Mouse (Mus musculus): ENCODE data around the gene Fam178b. TPM values are rescaled to one million over a fixed set of nuclear protein-coding genes. Genes with fewer than 3 reads are reported as not detected.

Fam178b gene
- total RNA-seq, 2 experiments from 2014 or later: not detected

DNA sequence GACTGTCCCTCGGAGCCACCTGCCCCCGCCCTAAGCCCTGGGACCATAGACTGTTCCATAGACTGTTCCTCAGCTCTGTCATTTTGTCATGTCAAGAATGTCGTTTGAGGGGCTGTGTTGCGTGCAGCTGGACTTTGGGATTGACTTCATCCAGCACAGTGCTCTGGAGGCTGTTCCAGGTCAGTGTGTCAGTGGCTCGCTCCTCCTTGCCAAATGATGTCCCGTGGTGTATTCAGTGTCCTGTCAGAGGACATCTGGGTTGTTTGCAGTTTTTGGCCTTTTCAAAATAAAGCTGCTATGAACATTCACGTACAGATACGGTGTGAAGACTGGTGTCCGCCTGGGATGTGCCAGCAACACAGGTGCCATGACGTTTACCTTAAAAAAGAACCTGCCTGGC is 156.1 kb downstream of the Fam178b start:
- no peak for DNase-seq (ENCODE audit: low spot score in 2 of 2)

GRCm38 (mm10) chr1:36525774-36526173 is 157.2 kb downstream of the Fam178b start:
- no peak for DNase-seq (ENCODE audit: low spot score in 2 of 2)

DNA sequence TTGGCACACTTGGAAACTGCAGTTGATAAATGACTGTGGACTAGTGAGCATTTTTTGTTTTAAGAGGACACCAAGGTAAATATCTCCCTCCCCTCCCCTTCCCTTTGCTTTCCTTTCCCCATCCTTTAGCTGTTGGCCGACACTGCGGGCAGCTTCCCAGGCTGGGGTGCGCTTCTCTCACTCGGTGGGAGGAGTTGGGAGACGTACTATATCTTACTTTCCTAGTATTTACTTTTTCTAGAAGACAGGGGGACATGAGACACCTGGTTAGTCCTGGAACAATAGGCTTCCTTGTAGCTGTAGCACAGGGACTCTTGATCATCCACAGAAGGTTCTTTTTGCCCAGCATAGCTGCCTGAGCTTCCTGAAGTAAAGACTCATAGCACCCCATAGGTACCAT is 158.9 kb downstream of the Fam178b start:
- no peak for DNase-seq (ENCODE audit: low spot score in 2 of 2)

DNA sequence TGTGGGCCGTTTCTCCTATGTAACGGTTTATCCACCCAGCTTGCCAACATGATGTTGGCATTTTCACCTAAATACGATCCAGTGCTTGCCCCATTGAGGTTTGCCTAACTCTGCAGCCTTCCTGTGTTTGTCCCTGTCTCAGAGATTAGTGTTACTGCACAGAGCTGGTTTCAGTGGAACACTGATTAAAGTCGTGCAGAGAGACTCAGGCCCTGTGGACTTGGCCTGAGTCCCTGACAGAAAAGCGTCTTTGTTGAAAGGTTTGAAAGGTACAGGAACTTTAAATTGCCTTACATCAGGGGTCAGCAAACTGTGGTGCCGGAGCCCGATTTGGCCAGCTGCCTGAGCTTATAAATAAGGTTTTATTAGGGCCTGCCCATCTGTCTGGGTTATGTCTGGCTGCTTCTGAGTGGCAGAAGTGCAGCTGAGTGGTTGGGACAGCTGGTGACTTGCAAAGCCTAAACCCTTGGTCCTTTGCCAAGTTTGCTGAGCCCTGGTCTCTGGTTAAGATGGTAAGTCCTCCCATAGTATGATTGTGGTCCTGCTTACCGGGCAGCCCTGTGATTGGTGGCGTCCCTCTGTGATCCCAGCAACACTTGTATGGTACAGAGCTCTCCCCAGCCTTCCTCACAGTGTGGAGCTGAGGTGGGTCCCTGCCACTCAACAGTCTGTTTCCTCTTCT is 159.5 kb downstream of the Fam178b start:
- peak in 1 of 2 experiments; percentile 9 for DNase-seq (ENCODE audit: low spot score in 2 of 2)

GRCm38 (mm10) chr1:36522210-36522609 is 160.8 kb downstream of the Fam178b start:
- no peak for DNase-seq (ENCODE audit: low spot score in 2 of 2)

DNA sequence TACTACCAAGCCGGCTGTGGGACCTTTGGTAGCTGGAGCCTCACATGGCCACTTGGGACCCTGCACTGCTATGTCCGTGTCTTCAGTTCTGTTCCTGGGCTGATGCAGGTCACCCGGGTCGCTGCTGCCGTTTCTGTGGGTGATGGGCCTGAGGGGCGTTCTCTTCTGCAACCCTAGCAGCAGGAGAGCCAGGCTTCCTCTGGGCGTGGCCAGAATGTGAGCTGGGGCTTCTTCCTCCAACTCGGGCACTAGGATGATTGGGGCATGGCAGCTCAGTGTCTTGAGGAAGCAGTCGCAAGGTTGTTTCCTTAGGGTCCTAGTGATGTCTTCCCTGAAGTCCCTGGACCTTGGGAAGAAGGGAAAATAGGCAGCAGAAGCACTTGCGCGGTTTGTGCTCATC is 163.4 kb downstream of the Fam178b start:
- no peak for DNase-seq (ENCODE audit: low spot score in 2 of 2)

DNA sequence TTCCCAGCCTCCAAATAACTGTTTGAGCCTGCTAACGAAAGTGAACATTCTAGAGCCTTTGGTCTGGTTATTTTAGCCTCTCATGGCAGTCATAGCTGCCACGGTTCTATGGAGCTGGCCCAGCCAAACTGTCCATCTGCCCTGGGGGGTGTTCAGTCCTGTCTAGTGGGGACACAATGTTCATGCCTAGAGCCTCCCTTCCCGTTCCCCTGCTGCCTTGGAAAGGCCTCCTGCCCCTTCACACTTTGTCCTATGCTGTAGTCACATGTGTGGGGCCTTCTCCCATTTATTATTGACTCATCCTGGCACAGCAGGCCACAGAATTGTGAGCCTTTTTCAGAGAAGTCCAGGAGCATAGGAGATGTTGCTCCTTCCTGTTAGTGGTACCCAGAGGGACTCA is 164.7 kb downstream of the Fam178b start:
- no peak for DNase-seq (ENCODE audit: low spot score in 2 of 2)

- DNase-seq (ENCODE audit: low spot score in 2 of 2): no peak
Measured at GRCm38 (mm10) chr1:36513718-36514117, 169.3 kb downstream of the Fam178b start.

DNA sequence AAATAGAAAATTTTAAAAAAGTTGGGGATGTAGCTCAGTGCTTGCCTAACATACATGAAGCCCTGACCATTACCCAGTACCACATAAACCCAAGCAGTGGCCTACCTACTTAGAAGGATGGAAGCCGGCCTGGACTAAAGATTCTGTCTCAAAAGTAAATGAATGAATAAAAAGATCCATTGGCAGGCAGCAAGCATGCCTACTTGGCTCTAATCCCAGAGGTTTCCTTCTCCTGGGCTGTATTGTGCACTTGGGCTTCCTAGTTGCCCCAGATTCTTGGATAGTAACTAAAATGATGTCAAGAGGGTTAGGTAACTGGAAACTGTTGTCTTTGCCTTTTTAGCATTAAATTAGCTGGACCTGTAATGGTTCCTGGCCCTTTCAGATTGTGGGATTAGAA is 169.7 kb downstream of the Fam178b start:
- DNase-seq (ENCODE audit: low spot score in 2 of 2): peak in 1 of 2 experiments; percentile 50

DNA sequence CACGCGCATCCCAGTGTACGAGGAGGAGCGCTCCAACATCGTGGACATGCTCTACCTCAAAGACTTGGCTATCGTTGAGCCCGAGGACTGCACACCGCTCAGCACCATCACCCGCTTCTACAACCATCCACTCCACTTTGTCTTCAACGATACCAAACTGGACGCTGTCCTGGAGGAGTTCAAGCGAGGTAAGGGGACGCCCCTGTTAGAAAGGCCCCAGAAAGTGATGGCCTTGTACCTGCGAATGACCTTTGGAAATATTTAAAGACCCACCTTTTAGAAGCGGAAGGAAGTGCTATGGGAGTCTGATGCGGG is 170.1 kb downstream of the Fam178b start:
- no peak for DNase-seq (ENCODE audit: low spot score in 2 of 2)

Small RNAs within 50 kb of the gene (microRNA-seq; reads per million reads assigned to microRNA genes)
- gene Gm24133: 0 reads per million in 2 experiments

Other genes with a start within 250 kb of the Fam178b start
- gene Lman2l, start 237.9 kb downstream of the Fam178b start, total RNA-seq (2021): 10 to 100 TPM; 72.1 to 77.4 TPM
- 10 to 100 TPM; 15.6 to 16.6 TPM for gene Cnnm4, start 211.6 kb downstream of the Fam178b start, total RNA-seq (2021)
- 10 to 100 TPM; 40.8 to 41.3 TPM for gene Cnnm3, start 171.3 kb downstream of the Fam178b start, total RNA-seq (2021)
- gene Ankrd23, start 146.3 kb downstream of the Fam178b start, total RNA-seq (2021): 1 to 10 TPM; 5.1 to 6.8 TPM
- not detected for gene Gm42417, start 143.8 kb downstream of the Fam178b start, total RNA-seq (2021)
- gene Ankrd39, start 135.7 kb downstream of the Fam178b start, total RNA-seq (2021): 10 to 100 TPM; 11.1 TPM
- gene Sema4c, start 124.8 kb downstream of the Fam178b start, total RNA-seq (2021): 10 to 100 TPM in 1 of 2 experiments, 1 to 10 TPM in 1; 9.7 to 10.6 TPM
- 100 to 1,000 TPM; 678 to 718 TPM for gene Cox5b, start 8.3 kb upstream of the Fam178b start, total RNA-seq (2021)
- not detected for gene 4933424G06Rik, start 27.0 kb upstream of the Fam178b start, total RNA-seq (2021)
- 100 to 1,000 TPM; 258 to 284 TPM for gene Actr1b, start 31.2 kb upstream of the Fam178b start, total RNA-seq (2021)
- 1 to 10 TPM; 3.6 to 3.7 TPM for gene Zap70, start 78.6 kb upstream of the Fam178b start, total RNA-seq (2021)